Mouse (Mus musculus) hindbrain, embryonic 16.5 days (tissue): ENCODE results near the gene Cfap298. TPM values are rescaled to one million over a fixed set of nuclear protein-coding genes. Genes with fewer than 3 reads are reported as not detected.

Source experiments
- ATAC-seq: fragments of 200-750 bp; cut with Nextera tagmentation; 2 replicates; pipeline ENCODE4 v1.8.0; 2017; ENCODE audit warnings: moderate TSS enrichment, moderate library complexity
- H3K27ac ChIP-seq: fragments of 300-500 bp; sonication (generic); 2 replicates; pipeline ENCODE4 v1.5.1; 2014; ENCODE audit warnings: low read depth, mild to moderate bottlenecking, control low read depth, low read length, moderate library complexity
- H3K27me3 ChIP-seq: fragments of 300-500 bp; sonication (generic); replicated peaks from 2 replicates; pipeline ENCODE4 v1.6.1; 2014; ENCODE audit warnings: low read length; ENCODE audit not compliant: control insufficient read depth, insufficient read depth
- H3K36me3 ChIP-seq: fragments of 300-500 bp; sonication (generic); 2 replicates; pipeline ENCODE4 v1.6.1; 2014; ENCODE audit warnings: mild to moderate bottlenecking, low read length, moderate library complexity, mixed read lengths; ENCODE audit not compliant: control insufficient read depth, insufficient read depth
- H3K4me1 ChIP-seq: fragments of 300-500 bp; sonication (generic); 2 replicates; pipeline ENCODE4 v1.6.1; 2014; ENCODE audit warnings: low read depth, low read length; ENCODE audit not compliant: control insufficient read depth, insufficient read depth
- H3K4me2 ChIP-seq: fragments of 300-500 bp; sonication (generic); 2 replicates; pipeline ENCODE4 v1.6.1; 2014; ENCODE audit warnings: mild to moderate bottlenecking, low read length, control low read depth, moderate library complexity
- H3K4me3 ChIP-seq: fragments of 300-500 bp; sonication (generic); 2 replicates; pipeline ENCODE4 v1.5.1; 2014; ENCODE audit warnings: mild to moderate bottlenecking, low read length, control low read depth, moderate library complexity
- H3K9ac ChIP-seq: fragments of 300-500 bp; sonication (generic); 2 replicates; pipeline ENCODE4 v1.6.1; 2014; ENCODE audit warnings: low read depth, mild to moderate bottlenecking, control low read depth, low read length, moderate library complexity
- H3K9me3 ChIP-seq: fragments of 300-500 bp; sonication (generic); 2 replicates; pipeline ENCODE4 v1.6.1; 2014; ENCODE audit warnings: mild to moderate bottlenecking, low read length, moderate library complexity; ENCODE audit not compliant: control insufficient read depth
- WGBS: fragments of 180-500 bp; shearing (Covaris S2); extraction: QIAGEN DNeasy Blood & Tissue Kit; methylation state at CpG from one replicate; pipeline ENCODE4 v1.1.7; 2014; 5-methylcytosine and 5-hydroxymethylcytosine counted together
- polyA plus RNA-seq: library from polyadenylated mRNA; unstranded; fragments of >200 nt; fragmentation: Nextera tagmentation; extraction: Ambion mirVana; gene quantifications from 2 replicates; pipeline ENCODE4 v1.2.1, GENCODE M21; 2015

The Cfap298 gene
- polyA plus RNA-seq, 1 experiment from 2014 or later = 61.1 TPM

DNA sequence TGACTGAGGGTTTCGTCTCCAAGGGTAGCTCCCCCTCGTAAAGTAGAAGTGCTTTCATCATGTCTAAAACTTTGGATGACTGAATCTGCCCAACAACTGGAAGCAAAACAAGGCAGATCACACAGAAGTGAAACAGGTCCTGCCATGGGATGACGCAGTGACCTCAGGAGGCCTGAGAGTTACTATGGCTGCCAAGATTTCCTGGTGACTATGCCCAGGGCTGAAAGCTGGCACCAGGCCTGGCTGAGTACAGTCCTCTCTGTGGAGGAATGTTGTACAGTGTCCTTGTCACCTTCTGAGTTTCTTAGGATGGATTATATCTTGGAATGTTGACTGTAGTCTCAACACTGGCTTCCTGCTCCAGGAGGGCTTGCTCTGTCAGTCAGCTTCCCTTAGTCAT lies 37.3 kb downstream of the Cfap298 start:
- Histone ChIP-seq H3K4me2 (no peak overlapping the region), H3K36me3 (no peaks in the 10 kb centered on the region), H3K4me1 (no peaks in the 10 kb centered on the region; the same call in 1 of the 2 replicates), H3K27ac (no peak overlapping the region), H3K9me3 (no peaks in the 10 kb centered on the region), H3K4me3 (no peak overlapping the region), H3K9ac (no peak overlapping the region), H3K27me3 (no peaks in the 10 kb centered on the region)
- 88% methylated on average over 3 of the region's 3 CpGs for WGBS
- ATAC-seq = no peak

DNA sequence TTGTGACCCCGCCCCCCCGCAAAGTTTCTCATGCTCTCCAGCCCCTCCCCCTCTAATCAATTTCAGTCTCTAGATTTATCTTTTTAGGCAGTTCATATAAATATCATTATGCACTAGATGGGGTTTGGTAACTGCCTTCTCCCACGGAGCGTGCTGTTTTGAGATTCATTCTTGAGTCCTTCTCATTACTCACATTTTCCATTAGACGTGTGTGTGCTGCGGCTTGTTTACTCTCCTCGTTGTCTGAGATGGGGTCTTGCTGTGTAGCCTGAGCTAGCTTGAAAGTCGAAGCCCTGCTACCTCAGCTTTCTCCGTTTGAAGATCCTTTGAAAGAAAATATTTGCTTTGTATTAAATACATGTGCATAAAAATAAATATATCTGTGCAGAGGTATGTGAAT lies 41.1 kb downstream of the Cfap298 start:
- Histone ChIP-seq H3K27me3 (no peaks in the 10 kb centered on the region), H3K36me3 (no peaks in the 10 kb centered on the region), H3K9me3 (no peaks in the 10 kb centered on the region), H3K4me1 (peaks cover 3% of the 10 kb centered on the region), H3K4me2 (no peak overlapping the region), H3K9ac (no peak overlapping the region), H3K27ac (no peak overlapping the region), H3K4me3 (no peak overlapping the region)
- no peak for ATAC-seq
- 60% methylated on average over 9 of the region's 9 CpGs for WGBS

DNA sequence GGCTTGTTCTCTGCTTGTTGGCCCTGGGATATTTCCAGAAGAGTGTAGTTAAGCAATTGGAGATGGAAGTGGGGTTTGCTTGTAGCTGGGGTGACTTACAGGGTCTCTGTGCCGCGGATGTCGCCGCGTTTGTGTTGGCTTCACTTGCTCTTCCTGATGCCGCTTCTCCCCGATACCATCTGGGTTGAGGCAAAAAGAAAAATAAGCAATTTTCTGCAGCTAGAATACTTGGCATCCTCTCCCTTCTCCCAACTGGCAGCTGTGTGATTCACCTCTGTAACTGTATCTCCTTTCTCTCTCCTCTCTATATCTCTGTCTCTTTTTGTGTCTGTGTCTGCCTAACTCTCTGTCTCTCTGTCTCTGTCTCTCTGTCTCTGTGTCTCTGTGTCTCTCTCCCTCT lies 41.9 kb downstream of the Cfap298 start:
- 52% methylated on average over 7 of the region's 7 CpGs for WGBS
- no peaks in the 10 kb centered on the region for H3K36me3 ChIP-seq
- H3K4me3 ChIP-seq = no peak overlapping the region
- H3K27ac ChIP-seq = no peak overlapping the region
- H3K4me1 ChIP-seq = peaks cover 3% of the 10 kb centered on the region
- no peak for ATAC-seq
- H3K9me3 ChIP-seq = no peaks in the 10 kb centered on the region
- H3K27me3 ChIP-seq = no peaks in the 10 kb centered on the region
- H3K9ac ChIP-seq = no peak overlapping the region
- no peak overlapping the region for H3K4me2 ChIP-seq

DNA sequence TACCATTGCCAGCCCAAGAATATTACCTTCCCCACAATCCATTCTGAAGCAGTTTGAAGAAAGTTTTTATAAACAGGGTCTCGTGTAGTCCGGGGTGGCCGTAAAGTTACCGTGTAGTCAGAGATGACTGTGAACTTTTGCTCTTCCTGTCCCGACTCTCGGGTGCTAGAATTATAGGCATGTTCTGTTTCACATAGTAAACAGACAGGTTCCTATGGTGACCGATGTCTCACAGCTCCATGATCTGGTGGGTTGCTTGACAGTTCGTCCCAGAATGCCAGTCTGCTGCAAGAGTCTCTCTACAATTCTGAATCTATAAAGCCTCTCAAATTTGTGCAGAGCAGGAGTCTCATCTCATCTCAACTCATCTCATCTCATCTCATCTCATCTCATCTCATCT lies 42.8 kb downstream of the Cfap298 start:
- H3K4me1 ChIP-seq = peaks cover 3% of the 10 kb centered on the region
- no peaks in the 10 kb centered on the region for H3K36me3 ChIP-seq
- no peak overlapping the region for H3K4me2 ChIP-seq
- H3K9ac ChIP-seq = no peak overlapping the region
- H3K27me3 ChIP-seq = no peaks in the 10 kb centered on the region
- 66% methylated on average over 8 of the region's 8 CpGs for WGBS
- no peak overlapping the region for H3K4me3 ChIP-seq
- H3K9me3 ChIP-seq = no peaks in the 10 kb centered on the region
- H3K27ac ChIP-seq = no peak overlapping the region
- no peak for ATAC-seq

DNA sequence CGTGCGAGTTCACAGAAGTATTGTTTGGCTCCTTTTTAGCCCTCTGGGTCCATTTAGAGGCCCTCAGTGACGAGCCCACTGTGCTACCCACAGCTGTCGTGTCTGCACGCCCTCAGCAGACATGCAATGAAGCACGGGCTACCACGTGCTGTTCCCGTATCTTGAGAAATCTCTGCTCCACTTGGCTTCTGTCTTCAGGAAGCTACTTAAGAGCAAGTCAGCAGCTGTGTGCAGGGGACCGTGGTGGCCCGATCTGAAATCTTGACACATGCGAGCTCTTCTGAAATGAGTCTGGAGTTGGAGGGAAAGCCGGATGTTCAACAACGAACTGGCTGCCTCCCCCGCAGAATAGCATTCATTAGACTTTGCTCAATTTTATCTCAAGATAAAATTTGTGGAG lies 43.3 kb downstream of the Cfap298 start:
- H3K4me1 ChIP-seq = peaks cover 3% of the 10 kb centered on the region
- WGBS = 51% methylated on average over 14 of the region's 14 CpGs
- H3K36me3 ChIP-seq = no peaks in the 10 kb centered on the region
- ATAC-seq = no peak
- no peak overlapping the region for H3K9ac ChIP-seq
- no peak overlapping the region for H3K4me3 ChIP-seq
- no peaks in the 10 kb centered on the region for H3K27me3 ChIP-seq
- H3K27ac ChIP-seq = no peak overlapping the region
- H3K4me2 ChIP-seq = no peak overlapping the region
- no peaks in the 10 kb centered on the region for H3K9me3 ChIP-seq

DNA sequence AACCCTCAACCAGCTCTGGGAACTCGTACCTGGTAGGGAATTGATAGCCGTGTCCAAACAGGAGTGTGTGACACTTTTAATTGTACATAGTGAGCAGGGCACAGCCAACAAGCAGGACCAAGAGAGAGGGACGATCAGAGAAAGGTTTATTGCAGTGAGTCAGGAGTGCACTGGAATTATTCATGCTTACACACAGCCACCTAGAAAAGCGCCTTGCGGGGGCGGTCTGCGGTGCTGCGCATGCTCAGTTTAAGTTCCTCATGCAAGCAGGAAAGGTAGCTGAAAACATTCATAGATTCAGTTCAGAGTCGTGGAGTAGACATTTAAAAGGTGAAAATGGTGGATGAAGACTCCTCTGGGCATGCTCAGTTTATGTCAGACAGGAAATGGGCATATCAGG lies 44.2 kb downstream of the Cfap298 start:
- Histone ChIP-seq H3K9me3 (no peaks in the 10 kb centered on the region), H3K27me3 (no peaks in the 10 kb centered on the region), H3K4me2 (no peak overlapping the region), H3K9ac (no peak overlapping the region), H3K27ac (no peak overlapping the region), H3K36me3 (no peaks in the 10 kb centered on the region), H3K4me1 (peaks cover 4% of the 10 kb centered on the region), H3K4me3 (no peak overlapping the region)
- ATAC-seq = no peak
- WGBS = 87% methylated on average over 9 of the region's 9 CpGs

DNA sequence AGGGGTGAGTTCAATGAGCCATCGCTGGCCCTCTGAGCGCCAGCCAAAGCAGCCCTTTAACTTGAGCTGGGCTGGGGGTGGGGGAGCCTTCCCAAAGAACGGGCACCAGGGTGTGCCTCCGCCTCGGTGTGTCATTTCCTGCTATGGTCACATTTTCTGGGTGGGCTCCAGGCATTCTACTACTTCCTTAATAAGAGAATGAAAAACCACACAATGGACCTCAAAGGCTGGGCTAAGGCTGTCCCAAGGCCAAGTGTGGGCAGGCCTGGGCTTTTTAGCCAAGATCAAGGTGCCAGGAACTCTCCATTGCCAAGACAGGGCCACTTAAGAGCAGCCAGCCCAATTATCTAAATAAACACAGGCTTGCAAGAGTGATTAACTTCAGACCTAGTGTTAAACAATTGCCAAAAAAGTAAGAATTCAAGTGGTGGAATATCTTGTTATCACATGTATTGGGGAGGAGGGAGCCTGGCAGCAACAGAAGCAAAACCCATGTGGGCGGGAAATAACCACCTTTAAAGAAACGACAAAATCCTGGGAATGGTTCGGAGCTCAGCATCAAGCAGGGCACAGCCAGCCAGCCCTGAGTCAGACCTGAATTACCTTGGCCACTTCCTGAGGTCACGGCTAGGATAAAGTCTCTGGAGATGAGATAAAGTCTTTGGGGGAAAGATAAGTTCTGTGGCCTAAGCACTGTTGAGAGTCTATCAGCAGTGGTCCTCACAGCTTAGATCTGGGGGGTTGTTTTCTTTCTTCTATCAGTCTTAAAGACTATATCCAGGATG lies 48.9 kb downstream of the Cfap298 start:
- no peak overlapping the region for H3K9ac ChIP-seq
- ATAC-seq = no peak
- WGBS = 83% methylated on average over 9 of the region's 9 CpGs

DNA sequence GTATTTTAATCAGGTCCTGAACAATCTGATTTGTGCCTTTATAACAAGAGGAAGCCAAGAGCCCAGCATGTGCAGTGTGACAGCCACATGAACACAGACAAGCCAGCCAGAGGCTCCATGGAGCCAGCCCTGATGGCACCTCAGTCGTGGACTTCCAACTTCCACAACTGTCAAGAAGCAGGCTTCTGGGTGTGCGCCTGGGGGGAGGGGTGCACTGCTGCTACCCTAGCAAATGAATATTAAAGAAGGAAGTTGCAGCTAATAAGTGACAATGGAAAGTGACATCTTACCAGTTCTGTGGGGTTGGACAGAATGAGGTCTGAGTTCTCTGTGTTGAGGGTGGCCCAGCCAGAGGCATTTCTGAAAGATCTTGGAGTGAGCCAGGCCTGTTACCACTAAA lies 49.6 kb downstream of the Cfap298 start:
- 84% methylated on average over 2 of the region's 2 CpGs for WGBS
- H3K9ac ChIP-seq = no peak overlapping the region
- no peak overlapping the region for H3K4me3 ChIP-seq
- no peak overlapping the region for H3K4me2 ChIP-seq
- peaks cover 6% of the 10 kb centered on the region; the same call in 1 of the 2 replicates for H3K4me1 ChIP-seq
- H3K9me3 ChIP-seq = no peaks in the 10 kb centered on the region
- no peak overlapping the region for H3K27ac ChIP-seq
- no peak for ATAC-seq
- no peaks in the 10 kb centered on the region for H3K27me3 ChIP-seq
- H3K36me3 ChIP-seq = no peaks in the 10 kb centered on the region

More for the DNA sequence above, 48.9 kb downstream of the Cfap298 start:
- no peak overlapping the region for H3K4me2 ChIP-seq
- no peaks in the 10 kb centered on the region for H3K36me3 ChIP-seq
- H3K9me3 ChIP-seq = no peaks in the 10 kb centered on the region
- no peak overlapping the region for H3K27ac ChIP-seq
- H3K4me3 ChIP-seq = no peak overlapping the region
- H3K4me1 ChIP-seq = peaks cover 6% of the 10 kb centered on the region; the same call in 1 of the 2 replicates
- H3K27me3 ChIP-seq = no peaks in the 10 kb centered on the region

DNA sequence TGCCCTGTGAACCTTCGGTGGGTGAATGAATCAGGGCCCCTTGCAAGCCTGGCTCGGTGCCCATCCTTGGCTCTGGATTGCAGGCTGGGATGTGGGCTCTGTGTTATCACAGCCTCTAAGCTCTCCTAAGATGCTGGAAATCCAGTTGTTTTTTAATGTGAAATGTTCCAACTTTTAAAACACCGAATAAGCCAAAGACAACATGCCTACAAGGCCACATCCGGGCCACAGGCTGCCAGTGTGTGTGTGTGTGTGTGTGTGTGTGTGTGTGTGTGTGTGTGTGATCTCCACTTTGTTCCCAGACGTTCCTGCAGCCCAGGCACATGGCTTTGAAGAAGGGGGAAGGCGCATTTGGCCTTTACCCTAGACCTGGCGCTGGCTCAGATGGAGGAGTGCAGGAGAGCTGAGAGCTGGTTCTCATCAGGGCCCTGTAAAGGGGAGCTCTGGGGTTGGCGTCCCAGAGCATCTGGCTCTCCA lies 52.4 kb downstream of the Cfap298 start:
- Histone ChIP-seq H3K9me3 (no peaks in the 10 kb centered on the region), H3K27me3 (no peaks in the 10 kb centered on the region), H3K9ac (no peak overlapping the region), H3K4me2 (no peak overlapping the region), H3K4me3 (no peak overlapping the region), H3K36me3 (no peaks in the 10 kb centered on the region), H3K27ac (0 out of 2 replicates have a peak overlapping the region, but pooled peaks have one; percentile 27), H3K4me1 (peaks cover 6% of the 10 kb centered on the region; the same call in 1 of the 2 replicates)
- WGBS = 57% methylated on average over 8 of the region's 8 CpGs
- ATAC-seq = peak; percentile 60; the same call in 1 of the 2 replicates
